Mouse (Mus musculus) frontal cortex, postnatal 14 days (tissue): ENCODE results near the gene Aldh3a2.
"Not testable (repeated sequence)": the region's sequence is repeated elsewhere in the genome, so short reads cannot be mapped to it uniquely, and the experiment has no call there.

ENCODE experiments used
- DNase-seq, 2 experiments: peaks; one replicate each; pipeline ENCODE4 v3.0.0; 2022; ENCODE audit warnings: low spot score in 2 of 2

Aldh3a2 gene

GRCm38 (mm10) chr11:61266551-61267533, at the start of gene Aldh3a2:
Aldh3a2 (minus strand) TSS chr11:61267464.
- peak; percentile 88 to 93 for DNase-seq

GRCm38 (mm10) chr11:61316864-61317263, 49.6 kb upstream of the Aldh3a2 start:
- no peak for DNase-seq

GRCm38 (mm10) chr11:61310321-61310720, 43.1 kb upstream of the Aldh3a2 start:
- DNase-seq: no peak

GRCm38 (mm10) chr11:61309831-61310230, 42.6 kb upstream of the Aldh3a2 start:
- no peak for DNase-seq

GRCm38 (mm10) chr11:61307795-61308194, 40.5 kb upstream of the Aldh3a2 start:
- no peak for DNase-seq

- DNase-seq: peak in 1 of 2 experiments; percentile 13
Measured at GRCm38 (mm10) chr11:61305377-61305776, 38.1 kb upstream of the Aldh3a2 start.

- DNase-seq: not testable (repeated sequence)
Measured at GRCm38 (mm10) chr11:61304535-61304934, 37.3 kb upstream of the Aldh3a2 start.

- DNase-seq: no peak
Measured at GRCm38 (mm10) chr11:61300716-61301392, 33.6 kb upstream of the Aldh3a2 start.

GRCm38 (mm10) chr11:61300205-61300604, 32.9 kb upstream of the Aldh3a2 start:
- no peak for DNase-seq

- no peak for DNase-seq
Measured at GRCm38 (mm10) chr11:61297901-61298300, 30.6 kb upstream of the Aldh3a2 start.

- no peak for DNase-seq
Measured at GRCm38 (mm10) chr11:61297326-61297725, 30.1 kb upstream of the Aldh3a2 start.

- no peak for DNase-seq
Measured at GRCm38 (mm10) chr11:61296556-61296955, 29.3 kb upstream of the Aldh3a2 start.

- no peak for DNase-seq
Measured at GRCm38 (mm10) chr11:61295556-61295955, 28.3 kb upstream of the Aldh3a2 start.

- no peak for DNase-seq
Measured at GRCm38 (mm10) chr11:61294431-61294830, 27.2 kb upstream of the Aldh3a2 start.

GRCm38 (mm10) chr11:61293251-61293650, 26.0 kb upstream of the Aldh3a2 start:
- DNase-seq: no peak

- DNase-seq: no peak
Measured at GRCm38 (mm10) chr11:61284323-61284722, 17.1 kb upstream of the Aldh3a2 start.

- DNase-seq: no peak
Measured at GRCm38 (mm10) chr11:61283414-61284049, 16.3 kb upstream of the Aldh3a2 start.

- DNase-seq: no peak
Measured at GRCm38 (mm10) chr11:61278445-61279077, 11.3 kb upstream of the Aldh3a2 start.

GRCm38 (mm10) chr11:61277937-61278336, 10.7 kb upstream of the Aldh3a2 start:
- no peak for DNase-seq

- DNase-seq: no peak
Measured at GRCm38 (mm10) chr11:61276482-61276881, 9.2 kb upstream of the Aldh3a2 start.

GRCm38 (mm10) chr11:61275106-61275505, 7.8 kb upstream of the Aldh3a2 start:
- DNase-seq: no peak

- no peak for DNase-seq
Measured at GRCm38 (mm10) chr11:61274421-61274820, 7.2 kb upstream of the Aldh3a2 start.
